Mouse (Mus musculus) liver, embryonic 11.5 days (tissue): ENCODE measurements around the gene Rcan1. TPM values are rescaled to one million over a fixed set of nuclear protein-coding genes. Genes with fewer than 3 reads are reported as not detected.

ENCODE experiments used
- ATAC-seq: fragments of 200-750 bp; cut with Nextera tagmentation; replicated peaks from 2 replicates; pipeline ENCODE4 v1.8.0; 2017; ENCODE audit warnings: moderate number of reproducible peaks, mild to moderate bottlenecking, moderate TSS enrichment, moderate library complexity; ENCODE audit not compliant: low FRiP score
- DNase-seq: peaks from one replicate; pipeline ENCODE4 v3.0.0-alpha.2; 2017; ENCODE audit warnings: low spot score
- H3K27ac ChIP-seq: fragments of 300-500 bp; sonication (generic); 2 replicates; pipeline ENCODE4 v1.5.1; 2014; ENCODE audit warnings: mild to moderate bottlenecking, low read depth, low read length, control low read depth
- H3K27me3 ChIP-seq: fragments of 300-500 bp; sonication (generic); replicated peaks from 2 replicates; pipeline ENCODE4 v1.6.1; 2014; ENCODE audit warnings: low read length, mixed read lengths; ENCODE audit not compliant: control insufficient read depth, insufficient read depth
- H3K36me3 ChIP-seq: fragments of 300-500 bp; sonication (generic); 2 replicates; pipeline ENCODE4 v1.6.1; 2014; ENCODE audit warnings: mild to moderate bottlenecking, low read length, moderate library complexity, mixed read lengths; ENCODE audit not compliant: control insufficient read depth, insufficient read depth
- H3K4me1 ChIP-seq: fragments of 300-500 bp; sonication (generic); replicated peaks from 2 replicates; pipeline ENCODE4 v1.6.1; 2014; ENCODE audit warnings: low read length, mixed read lengths; ENCODE audit not compliant: control insufficient read depth, insufficient read depth
- H3K4me2 ChIP-seq: fragments of 300-500 bp; sonication (generic); 2 replicates; pipeline ENCODE4 v1.6.1; 2014; ENCODE audit warnings: mild to moderate bottlenecking, control low read depth, moderate library complexity
- H3K4me3 ChIP-seq: fragments of 300-500 bp; sonication (generic); 2 replicates; pipeline ENCODE4 v1.5.1; 2014; ENCODE audit warnings: low read depth, low read length, control low read depth
- H3K9ac ChIP-seq: fragments of 300-500 bp; sonication (generic); 2 replicates; pipeline ENCODE4 v1.6.1; 2014; ENCODE audit warnings: low read depth, low read length, control low read depth
- H3K9me3 ChIP-seq: fragments of 300-500 bp; sonication (generic); 2 replicates; pipeline ENCODE4 v1.6.1; 2016; ENCODE audit warnings: low read length, inconsistent platforms, mixed read lengths; ENCODE audit not compliant: control insufficient read depth
- WGBS: fragments of 180-500 bp; shearing (Covaris S2); extraction: QIAGEN DNeasy Blood & Tissue Kit; methylation state at CpG from one replicate; pipeline ENCODE4 v1.1.7; 2014; 5-methylcytosine and 5-hydroxymethylcytosine counted together
- polyA plus RNA-seq: library from polyadenylated mRNA; unstranded; fragments of >200 nt; fragmentation: Nextera tagmentation; extraction: Ambion mirVana; gene quantifications from 2 replicates; pipeline ENCODE4 v1.2.1, GENCODE M21; 2014

Rcan1 gene
- polyA plus RNA-seq, 1 experiment from 2014 or later = 21.6 TPM

DNA sequence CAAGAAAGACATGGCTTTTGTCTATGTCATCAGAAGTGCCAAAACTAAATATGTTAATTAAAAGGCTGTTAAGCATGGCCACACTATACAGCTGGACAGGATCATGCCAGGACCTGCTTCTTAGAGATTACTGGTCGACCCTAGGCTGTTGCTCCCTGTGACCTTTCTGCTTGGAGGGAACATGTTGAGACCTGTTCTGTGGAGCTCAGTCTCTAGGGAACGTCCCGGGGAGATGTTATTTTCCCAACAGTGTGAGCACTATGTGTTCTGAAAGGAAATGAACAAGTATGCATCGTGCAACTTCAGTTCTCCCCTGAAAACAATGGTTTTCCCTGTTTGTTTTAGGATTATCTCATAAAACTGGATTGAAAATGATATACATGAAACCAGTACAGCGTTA is 32.4 kb upstream of the Rcan1 start:
- no peak for ATAC-seq
- no peak overlapping the region for H3K4me2 ChIP-seq
- H3K9ac ChIP-seq = no peak overlapping the region
- no peak for DNase-seq
- no peaks in the 10 kb centered on the region for H3K36me3 ChIP-seq
- H3K9me3 ChIP-seq = no peaks in the 10 kb centered on the region
- H3K27me3 ChIP-seq = peaks cover 33% of the 10 kb centered on the region
- H3K4me3 ChIP-seq = no peak overlapping the region
- H3K27ac ChIP-seq = no peak overlapping the region
- 70% methylated on average over 5 of the region's 5 CpGs for WGBS
- peaks cover 8% of the 10 kb centered on the region; the same call in 1 of the 2 replicates for H3K4me1 ChIP-seq

DNA sequence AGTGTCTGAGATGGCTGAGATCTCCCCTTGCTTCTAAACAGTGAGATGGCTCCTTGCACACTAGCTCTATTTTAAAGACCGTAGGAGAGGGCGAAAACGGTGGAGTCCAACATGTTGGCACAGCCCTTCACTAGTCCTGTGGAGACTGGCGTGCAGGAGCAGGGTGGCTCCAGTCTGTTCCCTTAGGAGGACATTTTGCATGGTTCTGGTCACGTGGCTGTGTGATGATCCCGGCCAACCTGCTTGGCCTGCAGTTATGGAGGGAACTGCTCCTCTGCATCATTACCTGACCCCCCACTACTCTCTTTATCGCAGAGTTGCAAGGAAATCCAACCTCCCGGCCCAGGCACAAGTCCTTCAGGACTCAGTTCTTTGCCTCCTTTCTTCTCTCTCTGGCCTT is 29.9 kb upstream of the Rcan1 start:
- Histone ChIP-seq H3K27me3 (peaks cover 44% of the 10 kb centered on the region), H3K9ac (no peak overlapping the region), H3K4me2 (no peak overlapping the region), H3K27ac (no peak overlapping the region), H3K9me3 (no peaks in the 10 kb centered on the region), H3K4me3 (no peak overlapping the region), H3K4me1 (peaks cover 8% of the 10 kb centered on the region; the same call in 1 of the 2 replicates), H3K36me3 (no peaks in the 10 kb centered on the region)
- DNase-seq = no peak
- WGBS = 73% methylated on average over 8 of the region's 8 CpGs
- ATAC-seq = no peak

DNA sequence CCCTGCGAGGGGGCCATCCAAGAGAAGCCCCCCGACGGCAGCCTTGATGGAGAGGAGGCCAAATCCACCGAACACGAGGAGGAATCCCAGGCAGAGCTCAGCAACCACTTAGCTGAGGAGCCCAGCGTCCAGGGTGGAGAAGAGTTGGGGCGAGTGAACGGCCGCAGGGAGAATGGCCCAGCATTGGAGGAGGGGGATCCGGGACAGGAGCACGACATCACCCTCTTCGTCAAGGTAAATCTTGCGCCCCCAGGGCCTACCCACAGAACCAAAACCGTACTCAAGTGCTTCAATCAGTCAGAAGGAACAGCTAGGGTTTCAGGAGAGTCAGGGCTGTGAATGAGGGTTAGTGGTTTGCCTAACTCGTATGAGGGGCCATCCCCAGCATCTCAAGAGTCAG is 28.7 kb upstream of the Rcan1 start:
- Histone ChIP-seq H3K9me3 (no peaks in the 10 kb centered on the region), H3K9ac (no peak overlapping the region), H3K4me2 (peak overlapping the region; percentile 79), H3K27ac (no peak overlapping the region), H3K27me3 (peaks cover 44% of the 10 kb centered on the region), H3K4me1 (peaks cover 8% of the 10 kb centered on the region; the same call in 1 of the 2 replicates), H3K36me3 (no peaks in the 10 kb centered on the region), H3K4me3 (peak overlapping the region; percentile 54)
- no peak for ATAC-seq
- no peak for DNase-seq
- 23% methylated on average over 15 of the region's 15 CpGs for WGBS

DNA sequence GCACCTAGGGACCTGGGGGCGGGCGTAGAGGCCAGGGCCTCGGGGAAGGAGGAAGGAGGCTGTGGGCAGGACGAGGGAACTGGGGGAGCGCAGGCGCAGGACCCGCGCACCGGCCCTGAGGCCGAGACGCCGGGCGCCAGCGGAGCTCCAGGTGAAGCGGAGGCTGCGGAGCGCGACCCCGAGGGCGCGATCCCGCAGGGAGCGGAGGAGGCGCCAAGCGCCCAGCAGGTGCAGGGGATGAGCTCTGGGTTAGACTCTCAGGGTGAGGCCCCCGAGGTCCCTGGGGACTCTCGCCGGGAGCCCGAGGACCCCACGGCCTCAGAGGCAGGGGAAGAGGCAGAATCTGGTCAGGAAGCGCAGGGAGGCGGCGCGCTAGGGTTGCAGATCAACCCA is 27.9 kb upstream of the Rcan1 start:
- no peak for DNase-seq
- ATAC-seq = no peak
- H3K27me3 ChIP-seq = peaks cover 44% of the 10 kb centered on the region
- H3K9ac ChIP-seq = peak overlapping the region; percentile 21
- peak overlapping the region; percentile 79 for H3K4me2 ChIP-seq
- no peak overlapping the region for H3K27ac ChIP-seq
- H3K36me3 ChIP-seq = no peaks in the 10 kb centered on the region
- WGBS = 1% methylated on average over 34 of the region's 34 CpGs
- H3K9me3 ChIP-seq = no peaks in the 10 kb centered on the region
- H3K4me1 ChIP-seq = peaks cover 10% of the 10 kb centered on the region; the same call in 1 of the 2 replicates
- H3K4me3 ChIP-seq = peak overlapping the region; percentile 54

DNA sequence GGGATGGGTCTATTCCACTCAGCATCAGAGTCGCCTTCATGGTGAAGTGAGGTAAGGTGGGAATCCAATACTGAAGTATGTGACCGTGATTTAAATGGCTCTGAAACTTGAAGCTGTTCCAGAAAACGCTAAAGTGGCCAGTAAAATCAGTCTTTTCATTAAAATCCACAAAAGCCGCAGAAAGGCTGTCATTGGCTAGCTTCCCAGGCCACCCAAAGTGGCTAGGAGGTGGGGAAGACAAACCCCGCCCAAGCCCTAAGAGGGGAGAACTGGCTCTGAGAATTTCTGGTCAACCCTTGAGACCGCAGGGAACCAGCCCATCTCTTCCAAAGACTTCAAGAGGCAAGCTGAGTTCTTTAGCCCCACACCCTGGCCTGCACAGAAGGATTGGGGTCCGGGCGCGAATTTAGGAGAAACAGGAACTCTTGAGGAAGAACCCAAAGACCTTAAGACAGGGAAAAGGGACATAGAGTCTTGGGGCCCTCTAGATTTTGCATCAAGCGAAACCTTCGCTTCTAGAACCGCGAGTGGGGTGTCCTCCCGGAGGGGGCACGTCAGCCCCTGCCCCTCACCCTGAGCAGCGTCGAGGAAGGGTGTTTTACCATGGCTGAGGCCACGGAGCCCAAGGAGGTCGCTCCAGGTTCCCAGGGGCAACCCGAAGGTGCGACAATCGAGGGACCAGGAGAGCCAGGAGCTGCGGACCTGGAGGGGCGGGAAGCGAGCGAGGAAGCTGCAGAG is 27.4 kb upstream of the Rcan1 start:
- peaks cover 44% of the 10 kb centered on the region for H3K27me3 ChIP-seq
- H3K9ac ChIP-seq = no peak overlapping the region; the same call in 1 of the 2 replicates
- WGBS = 11% methylated on average over 26 of the region's 26 CpGs
- peaks cover 16% of the 10 kb centered on the region for H3K4me1 ChIP-seq
- peak overlapping the region; percentile 79 for H3K4me2 ChIP-seq
- ATAC-seq = no peak
- H3K9me3 ChIP-seq = no peaks in the 10 kb centered on the region
- no peak overlapping the region for H3K27ac ChIP-seq
- no peak for DNase-seq
- peak overlapping the region; percentile 54 for H3K4me3 ChIP-seq
- no peaks in the 10 kb centered on the region for H3K36me3 ChIP-seq

DNA sequence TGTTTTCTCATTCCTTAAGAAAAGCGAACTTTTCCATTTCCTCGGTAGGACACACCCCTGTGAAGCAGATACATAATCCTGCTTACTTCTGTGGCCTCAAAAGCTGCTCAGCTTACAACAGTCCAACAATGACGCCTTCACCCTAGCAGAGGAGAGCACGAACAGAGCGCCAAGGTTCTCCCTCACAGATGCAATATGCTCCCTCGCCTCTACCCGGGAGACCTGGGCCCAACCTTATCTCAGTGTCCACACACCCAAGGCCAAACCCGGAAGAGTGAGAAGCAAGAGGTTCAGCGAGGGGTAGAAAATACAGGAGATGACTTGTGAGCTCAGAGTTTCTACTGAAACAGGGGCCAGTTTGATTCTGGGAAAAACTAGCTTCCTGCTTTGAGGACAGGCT is 18.7 kb upstream of the Rcan1 start:
- Histone ChIP-seq H3K4me1 (peaks cover 20% of the 10 kb centered on the region), H3K36me3 (no peaks in the 10 kb centered on the region), H3K27me3 (no peaks in the 10 kb centered on the region), H3K27ac (peak overlapping the region; percentile 89), H3K4me2 (peak overlapping the region; percentile 45), H3K9me3 (no peaks in the 10 kb centered on the region), H3K9ac (no peak overlapping the region; the same call in 1 of the 2 replicates), H3K4me3 (no peak overlapping the region)
- no peak for DNase-seq
- 36% methylated on average over 9 of the region's 9 CpGs for WGBS
- ATAC-seq = peak; percentile 83

DNA sequence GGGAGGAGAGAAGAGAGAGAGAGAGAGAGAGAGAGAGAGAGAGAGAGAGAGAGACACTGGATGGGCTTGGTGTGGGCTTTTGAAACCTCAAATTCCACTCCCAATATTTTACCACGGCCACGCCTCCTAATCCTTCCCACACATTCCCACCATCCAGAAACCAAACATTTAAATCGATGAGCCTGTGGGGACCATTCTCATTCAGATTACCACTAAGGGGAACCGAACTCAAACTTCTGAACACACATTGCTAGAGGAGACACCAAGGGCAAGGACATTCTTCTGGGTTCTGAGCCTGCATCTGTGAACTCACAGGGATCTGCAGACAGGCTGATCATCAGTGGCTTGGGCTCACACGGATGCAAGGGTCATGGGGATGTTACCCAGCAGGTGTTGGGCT is 17.8 kb upstream of the Rcan1 start:
- ATAC-seq = no peak
- H3K4me1 ChIP-seq = peaks cover 17% of the 10 kb centered on the region
- no peaks in the 10 kb centered on the region for H3K27me3 ChIP-seq
- H3K9me3 ChIP-seq = no peaks in the 10 kb centered on the region
- no peak for DNase-seq
- 82% methylated on average over 5 of the region's 5 CpGs for WGBS
- H3K4me3 ChIP-seq = no peak overlapping the region
- no peaks in the 10 kb centered on the region for H3K36me3 ChIP-seq
- H3K9ac ChIP-seq = no peak overlapping the region
- no peak overlapping the region for H3K4me2 ChIP-seq
- H3K27ac ChIP-seq = no peak overlapping the region

DNA sequence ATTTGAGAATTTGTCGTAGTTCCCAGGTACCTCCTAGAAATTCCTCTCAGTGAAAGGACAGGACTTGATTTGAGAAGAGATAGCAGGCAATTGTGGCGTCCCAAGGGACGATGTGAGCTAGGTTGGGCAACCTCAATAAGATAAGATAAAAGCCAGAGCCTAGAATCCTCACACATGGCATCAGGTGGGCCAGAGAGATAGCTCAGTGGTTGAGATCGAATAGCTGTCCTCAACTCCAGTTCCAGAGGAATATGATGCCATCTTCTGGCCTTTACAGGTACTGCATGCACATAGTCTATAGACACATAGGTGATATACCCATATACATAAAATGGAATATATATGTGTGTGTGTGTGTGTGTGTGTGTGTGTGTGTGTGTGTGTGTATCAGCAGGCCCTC is 16.8 kb upstream of the Rcan1 start:
- no peaks in the 10 kb centered on the region for H3K27me3 ChIP-seq
- no peak for DNase-seq
- H3K4me2 ChIP-seq = no peak overlapping the region
- H3K27ac ChIP-seq = no peak overlapping the region
- peak; percentile 64 for ATAC-seq
- no peaks in the 10 kb centered on the region for H3K9me3 ChIP-seq
- no peak overlapping the region for H3K9ac ChIP-seq
- no peaks in the 10 kb centered on the region for H3K36me3 ChIP-seq
- 21% methylated on average over 4 of the region's 4 CpGs for WGBS
- peaks cover 11% of the 10 kb centered on the region for H3K4me1 ChIP-seq
- no peak overlapping the region for H3K4me3 ChIP-seq

DNA sequence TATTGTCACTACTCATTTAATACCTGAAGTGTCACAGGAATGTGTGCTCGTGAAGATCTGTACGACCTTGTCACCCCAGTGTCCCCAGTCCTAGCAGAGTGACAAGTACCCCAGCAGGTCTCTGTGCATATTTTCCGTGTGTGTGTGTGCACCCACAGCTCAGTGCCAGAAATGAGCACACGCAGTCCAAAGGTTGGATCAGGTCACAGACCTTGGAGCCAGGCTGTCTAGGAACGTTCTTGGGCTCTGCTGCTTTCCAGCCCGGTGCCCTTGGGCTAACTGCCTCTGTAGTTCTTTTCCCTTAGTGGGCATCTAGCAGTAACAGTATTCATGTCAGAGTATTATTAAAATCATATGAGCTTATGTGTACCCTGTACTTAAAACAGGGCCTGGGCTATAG is 16.4 kb upstream of the Rcan1 start:
- DNase-seq (no peak), ATAC-seq (no peak)
- Histone ChIP-seq H3K27ac (no peak overlapping the region), H3K4me2 (no peak overlapping the region), H3K4me3 (no peak overlapping the region), H3K9me3 (no peaks in the 10 kb centered on the region), H3K27me3 (no peaks in the 10 kb centered on the region), H3K4me1 (peaks cover 7% of the 10 kb centered on the region), H3K9ac (no peak overlapping the region), H3K36me3 (no peaks in the 10 kb centered on the region)
- 79% methylated on average over 6 of the region's 6 CpGs for WGBS
